Mouse (Mus musculus) midbrain, embryonic 16.5 days (tissue): ENCODE measurements around the gene Rbm38. TPM values are rescaled to one million over a fixed set of nuclear protein-coding genes. Genes with fewer than 3 reads are reported as not detected.
A peak's percentile ranks its signal among the peaks of the same experiment; 100 is the strongest.

ENCODE experiments used
- ATAC-seq: fragments of 200-750 bp; cut with Nextera tagmentation; 2 replicates; pipeline ENCODE4 v1.8.0; 2017; ENCODE audit warnings: moderate TSS enrichment
- H3K27ac ChIP-seq: fragments of 300-500 bp; sonication (generic); 2 replicates; pipeline ENCODE4 v1.5.1; 2014; ENCODE audit warnings: mild to moderate bottlenecking, low read length, mixed read lengths
- H3K27me3 ChIP-seq: fragments of 300-500 bp; sonication (generic); 2 replicates; pipeline ENCODE4 v1.6.1; 2014; ENCODE audit warnings: low read depth, low read length, mixed read lengths; ENCODE audit not compliant: control insufficient read depth, insufficient read depth
- H3K36me3 ChIP-seq: fragments of 300-500 bp; sonication (generic); 2 replicates; pipeline ENCODE4 v1.6.1; 2014; ENCODE audit warnings: mild to moderate bottlenecking, low read length, moderate library complexity, mixed read lengths; ENCODE audit not compliant: control insufficient read depth, insufficient read depth
- H3K4me1 ChIP-seq: fragments of 300-500 bp; sonication (generic); 2 replicates; pipeline ENCODE4 v1.6.1; 2014; ENCODE audit warnings: mild to moderate bottlenecking, low read length, mixed read lengths; ENCODE audit not compliant: control insufficient read depth, insufficient read depth
- H3K4me2 ChIP-seq: fragments of 300-500 bp; sonication (generic); 2 replicates; pipeline ENCODE4 v1.6.1; 2014; ENCODE audit warnings: mild to moderate bottlenecking, low read length, mixed read lengths
- H3K4me3 ChIP-seq: fragments of 300-500 bp; sonication (generic); 2 replicates; pipeline ENCODE4 v1.5.1; 2014; ENCODE audit warnings: low read depth, mild to moderate bottlenecking, low read length, moderate library complexity, mixed read lengths
- H3K9ac ChIP-seq: fragments of 300-500 bp; sonication (generic); 2 replicates; pipeline ENCODE4 v1.6.1; 2014; ENCODE audit warnings: low read depth, low read length, mixed read lengths
- H3K9me3 ChIP-seq: fragments of 300-500 bp; sonication (generic); replicated peaks from 2 replicates; pipeline ENCODE4 v1.6.1; 2014; ENCODE audit warnings: mild to moderate bottlenecking, low read length, mixed read lengths; ENCODE audit not compliant: control insufficient read depth, poor library complexity, severe bottlenecking
- WGBS: fragments of 180-500 bp; shearing (Covaris S2); extraction: QIAGEN DNeasy Blood & Tissue Kit; methylation state at CpG from one replicate; pipeline ENCODE4 v1.1.7; 2014; 5-methylcytosine and 5-hydroxymethylcytosine counted together
- polyA plus RNA-seq: library from polyadenylated mRNA; unstranded; fragments of >200 nt; fragmentation: Nextera tagmentation; extraction: Ambion mirVana; gene quantifications from 2 replicates; pipeline ENCODE4 v1.2.1, GENCODE M21; 2015

Rbm38 gene
- polyA plus RNA-seq, 1 experiment from 2014 or later, result 9.9 TPM

GRCm38 (mm10) chr2:172979666-172980345 is 40.5 kb upstream of the Rbm38 start:
- no peaks in the 10 kb centered on the region for H3K36me3 ChIP-seq
- no peak overlapping the region for H3K27ac ChIP-seq
- H3K9me3 ChIP-seq, result no peaks in the 10 kb centered on the region
- peaks cover 13% of the 10 kb centered on the region; the same call in 1 of the 2 replicates for H3K4me1 ChIP-seq
- no peaks in the 10 kb centered on the region for H3K27me3 ChIP-seq
- H3K4me3 ChIP-seq, result no peak overlapping the region
- no peak overlapping the region for H3K4me2 ChIP-seq
- WGBS, result 95% methylated on average over 43 of the region's 43 CpGs
- H3K9ac ChIP-seq, result no peak overlapping the region
- ATAC-seq, result no peak

GRCm38 (mm10) chr2:172982776-172983561 is 37.3 kb upstream of the Rbm38 start:
- WGBS, result 75% methylated on average over 9 of the region's 9 CpGs
- Histone ChIP-seq H3K4me3 (no peak overlapping the region), H3K4me2 (no peak overlapping the region), H3K36me3 (no peaks in the 10 kb centered on the region), H3K4me1 (no peaks in the 10 kb centered on the region; the same call in 1 of the 2 replicates), H3K27me3 (no peaks in the 10 kb centered on the region), H3K27ac (no peak overlapping the region), H3K9ac (no peak overlapping the region), H3K9me3 (no peaks in the 10 kb centered on the region)
- ATAC-seq, result no peak

GRCm38 (mm10) chr2:172990161-172990560 is 30.1 kb upstream of the Rbm38 start:
- no peaks in the 10 kb centered on the region for H3K27me3 ChIP-seq
- H3K4me1 ChIP-seq, result no peaks in the 10 kb centered on the region
- WGBS, result 71% methylated on average over 6 of the region's 6 CpGs
- no peak overlapping the region for H3K27ac ChIP-seq
- H3K4me2 ChIP-seq, result no peak overlapping the region
- ATAC-seq, result no peak
- H3K4me3 ChIP-seq, result no peak overlapping the region
- H3K36me3 ChIP-seq, result no peaks in the 10 kb centered on the region
- no peak overlapping the region for H3K9ac ChIP-seq
- H3K9me3 ChIP-seq, result no peaks in the 10 kb centered on the region

- no peak overlapping the region for H3K4me3 ChIP-seq
- WGBS, result 21% methylated on average over 4 of the region's 4 CpGs
- peaks cover 7% of the 10 kb centered on the region for H3K4me1 ChIP-seq
- no peak for ATAC-seq
- H3K9me3 ChIP-seq, result no peaks in the 10 kb centered on the region
- H3K36me3 ChIP-seq, result no peaks in the 10 kb centered on the region
- no peaks in the 10 kb centered on the region for H3K27me3 ChIP-seq
- H3K9ac ChIP-seq, result no peak overlapping the region
- no peak overlapping the region for H3K27ac ChIP-seq
- H3K4me2 ChIP-seq, result no peak overlapping the region
These were observed 24.1 kb upstream of the Rbm38 start for GRCm38 (mm10) chr2:172996207-172996606.

GRCm38 (mm10) chr2:172997748-172998147 is 22.6 kb upstream of the Rbm38 start:
- WGBS, result 69% methylated on average over 11 of the region's 11 CpGs
- peaks cover 15% of the 10 kb centered on the region for H3K4me1 ChIP-seq
- H3K4me2 ChIP-seq, result no peak overlapping the region
- H3K4me3 ChIP-seq, result no peak overlapping the region
- H3K27me3 ChIP-seq, result no peaks in the 10 kb centered on the region
- no peak for ATAC-seq
- no peak overlapping the region for H3K9ac ChIP-seq
- no peaks in the 10 kb centered on the region for H3K9me3 ChIP-seq
- peaks cover 2% of the 10 kb centered on the region for H3K36me3 ChIP-seq
- no peak overlapping the region for H3K27ac ChIP-seq

- H3K9ac ChIP-seq, result no peak overlapping the region
- WGBS, result 59% methylated on average over 7 of the region's 7 CpGs
- no peak for ATAC-seq
- peaks cover 8% of the 10 kb centered on the region for H3K36me3 ChIP-seq
- H3K27me3 ChIP-seq, result no peaks in the 10 kb centered on the region
- H3K27ac ChIP-seq, result no peak overlapping the region
- no peak overlapping the region for H3K4me2 ChIP-seq
- peaks cover 15% of the 10 kb centered on the region for H3K4me1 ChIP-seq
- no peaks in the 10 kb centered on the region for H3K9me3 ChIP-seq
- no peak overlapping the region for H3K4me3 ChIP-seq
These were observed 21.8 kb upstream of the Rbm38 start for GRCm38 (mm10) chr2:172998478-172998877.

- peak; percentile 96 for ATAC-seq
- H3K36me3 ChIP-seq, result peaks cover 19% of the 10 kb centered on the region
These were observed 20.5 kb upstream of the Rbm38 start, which contains the start of gene Rae1 for GRCm38 (mm10) chr2:172999630-173000284. Rae1 (plus strand) TSS chr2:173000117.

GRCm38 (mm10) chr2:173000285-173000652 is 20.0 kb upstream of the Rbm38 start:
- Histone ChIP-seq H3K4me3 (peak overlapping the region; percentile 81), H3K9ac (peak overlapping the region; percentile 93), H3K36me3 (peaks cover 22% of the 10 kb centered on the region), H3K4me2 (peak overlapping the region; percentile 91), H3K4me1 (peaks cover 15% of the 10 kb centered on the region), H3K9me3 (no peaks in the 10 kb centered on the region), H3K27ac (peak overlapping the region; percentile 86), H3K27me3 (no peaks in the 10 kb centered on the region)
- ATAC-seq, result peak; percentile 89
- 0% methylated on average over 42 of the region's 42 CpGs for WGBS

More at GRCm38 (mm10) chr2:172999630-173000284, 20.5 kb upstream of the Rbm38 start, which contains the start of gene Rae1:
- peak within 1 kb of the TSS; percentile 86 for H3K27ac ChIP-seq
- peaks cover 15% of the 10 kb centered on the region for H3K4me1 ChIP-seq
- peak within 1 kb of the TSS; percentile 81 for H3K4me3 ChIP-seq
- no peaks in the 10 kb centered on the region for H3K27me3 ChIP-seq
- peak within 1 kb of the TSS; percentile 91 for H3K4me2 ChIP-seq
- H3K9me3 ChIP-seq, result no peaks in the 10 kb centered on the region
- H3K9ac ChIP-seq, result peak within 1 kb of the TSS; percentile 93
- WGBS, result under 1% methylated on average over 45 of the region's 45 CpGs
